Mouse (Mus musculus): ENCODE data around the gene Zglp1.

The Zglp1 gene

DNA sequence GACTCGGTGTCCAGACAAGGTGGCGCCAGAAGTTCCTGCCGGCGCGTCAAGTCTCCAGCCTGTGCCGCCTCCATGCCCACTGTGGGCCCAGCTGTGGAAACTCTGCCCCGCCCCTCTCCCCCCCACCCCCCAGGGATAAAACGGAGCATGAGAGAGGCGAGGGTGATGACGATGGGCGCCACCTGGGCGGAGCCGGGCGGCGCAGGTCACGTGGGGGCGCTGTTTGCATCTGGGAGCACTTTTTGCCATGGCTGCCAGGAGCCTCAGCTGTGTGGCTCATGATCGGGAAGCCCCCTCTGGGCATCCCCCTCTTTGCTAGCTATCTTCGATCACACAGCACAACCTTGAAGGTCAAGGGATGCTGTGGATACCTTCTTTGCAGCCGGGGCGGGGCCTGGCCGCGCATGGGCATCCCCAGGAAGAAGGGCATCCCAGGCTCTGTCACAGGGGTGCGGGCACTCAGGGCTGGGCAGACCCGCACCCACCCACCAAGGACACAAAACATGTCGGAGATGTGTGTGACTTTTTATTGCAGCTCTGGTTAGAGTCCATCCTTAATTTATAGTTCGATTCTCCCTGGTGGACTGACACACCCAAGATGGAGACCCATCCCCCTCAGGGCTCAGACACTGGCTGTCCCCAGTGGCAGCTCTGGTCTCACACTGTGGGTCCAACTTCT, at the start of gene Zglp1:
Gene Zglp1, minus strand, starts transcription at position 88 of the 679 bp plus-strand sequence.
- DNase-seq (ENCODE audit: low spot score), result no peak

DNA sequence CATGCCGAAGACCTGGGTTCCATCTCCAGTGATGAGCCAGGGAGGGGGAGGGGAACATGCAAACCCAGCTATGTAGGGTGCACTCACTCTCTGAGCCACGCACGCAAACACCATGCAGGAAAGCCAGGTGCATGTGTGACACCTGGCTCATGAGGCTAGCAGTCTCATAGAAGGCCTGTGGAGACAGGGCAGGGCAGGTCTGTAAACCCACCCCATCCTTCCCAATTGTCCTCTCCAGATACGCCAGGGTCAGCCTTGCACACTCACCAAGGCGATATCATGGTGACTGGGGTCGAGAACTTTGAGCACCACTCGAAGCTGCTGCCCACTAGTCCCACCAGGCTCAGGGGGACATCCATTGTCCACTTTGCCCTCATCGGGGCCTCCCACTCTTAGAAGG, 48.2 kb upstream of the Zglp1 start:
- DNase-seq (ENCODE audit: low spot score), result no peak

DNA sequence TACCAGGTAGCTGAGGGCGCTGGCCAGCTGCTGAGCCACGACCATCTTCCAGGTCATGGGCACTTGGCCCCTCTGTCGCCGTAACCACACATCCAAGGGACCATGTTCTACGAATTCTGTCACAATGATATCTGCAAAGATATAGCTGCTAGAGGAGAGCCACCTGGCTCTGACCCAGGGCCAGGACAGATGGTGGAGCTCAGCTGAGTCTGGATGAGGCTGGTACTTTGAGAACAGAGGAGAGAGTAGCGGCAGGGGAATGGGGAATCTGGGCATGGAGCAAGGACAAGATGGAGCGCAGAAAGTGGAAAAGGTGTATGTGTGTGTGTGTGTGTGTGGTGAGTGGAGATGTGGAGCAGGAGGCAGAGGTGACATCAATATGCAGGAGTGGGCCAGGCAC, 47.3 kb upstream of the Zglp1 start:
- no peak for DNase-seq (ENCODE audit: low spot score)

DNA sequence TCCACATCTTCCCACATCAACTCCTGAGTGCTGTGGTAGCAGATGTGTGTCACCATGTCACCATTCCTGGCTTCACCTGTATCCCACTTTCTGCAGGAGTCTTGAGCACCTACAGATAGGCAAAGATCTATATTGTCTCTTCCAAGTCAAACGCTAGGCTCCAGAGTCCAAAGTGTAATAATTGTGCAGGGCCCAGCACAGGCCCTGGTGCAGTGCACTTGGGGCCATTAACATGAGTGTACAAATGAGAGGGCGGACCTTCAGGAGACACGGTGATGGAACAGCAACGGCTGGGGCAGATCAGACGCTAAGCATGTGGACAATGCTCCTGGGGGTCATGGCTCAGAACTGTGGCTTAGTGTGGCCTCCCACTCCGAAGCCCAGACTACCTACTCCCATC, 46.9 kb upstream of the Zglp1 start:
- no peak for DNase-seq (ENCODE audit: low spot score)

DNA sequence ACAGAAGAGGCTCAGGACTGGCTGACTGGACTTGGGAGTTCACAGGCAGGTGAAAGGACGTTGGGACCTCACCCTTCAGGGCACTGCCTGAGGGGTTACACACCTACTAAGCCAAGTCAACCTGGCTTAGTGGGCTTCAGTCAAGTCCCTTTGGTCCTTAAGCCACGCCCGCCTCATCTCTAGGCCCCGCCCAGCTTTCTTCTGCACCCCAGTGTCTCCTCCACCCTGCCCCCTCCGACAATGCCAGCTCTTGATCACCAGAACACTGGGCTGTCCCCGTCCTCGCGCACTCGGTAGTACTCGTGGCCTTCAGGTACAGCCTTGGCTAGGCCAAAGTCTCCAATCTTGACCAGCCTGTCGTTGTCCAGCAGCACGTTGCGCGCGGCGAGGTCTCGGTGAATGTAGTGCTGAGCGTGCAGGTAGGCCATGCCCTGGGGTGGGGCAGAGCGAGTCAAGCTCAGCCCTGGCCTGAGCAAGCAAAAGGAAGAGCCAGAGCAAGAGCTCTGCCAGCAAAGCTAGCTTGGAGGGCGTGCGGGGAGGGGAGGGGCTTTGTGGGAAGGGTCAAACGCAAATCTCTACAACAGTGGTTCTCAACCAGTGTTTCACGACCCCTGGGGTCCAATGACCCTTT, 40.8 kb upstream of the Zglp1 start:
- no peak for DNase-seq (ENCODE audit: low spot score)

DNA sequence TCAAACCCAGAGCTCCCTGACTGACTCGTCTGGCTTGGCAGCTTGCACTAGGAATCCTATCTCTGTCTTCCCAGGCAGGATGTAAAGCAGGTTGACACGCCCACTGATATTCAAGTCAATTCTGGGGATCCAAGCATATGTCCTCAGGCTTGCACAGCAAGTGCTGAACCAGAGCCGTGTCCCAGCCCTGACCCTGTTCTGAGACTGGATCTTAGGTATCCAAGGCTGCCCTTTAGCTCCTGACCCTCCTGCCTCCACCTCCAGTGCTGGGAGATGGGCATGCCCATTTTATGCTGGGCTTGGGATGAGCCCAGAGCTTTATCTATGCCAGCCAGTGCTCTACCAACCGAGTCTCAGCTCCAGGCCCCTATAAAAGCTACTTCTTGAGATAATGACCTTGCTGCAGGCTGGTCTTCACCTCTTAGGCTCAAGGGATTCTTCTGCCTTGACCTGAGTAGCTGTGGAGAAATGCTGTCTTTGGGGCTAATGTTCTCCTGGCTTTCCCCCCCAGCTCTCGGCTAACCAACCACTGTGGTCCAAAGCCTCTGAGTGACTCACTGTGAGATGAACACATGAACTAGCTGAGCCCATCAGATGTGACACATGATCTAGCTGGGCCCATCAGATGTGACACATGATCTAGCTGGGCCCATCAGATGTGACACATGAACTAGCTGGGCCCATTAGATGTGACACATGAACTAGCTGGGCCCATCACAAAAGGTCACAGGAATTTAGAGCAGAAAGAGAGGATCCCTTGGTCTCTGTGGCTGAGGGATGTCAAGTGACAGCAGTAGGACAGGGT, 39.1 kb upstream of the Zglp1 start:
- no peak for DNase-seq (ENCODE audit: low spot score)

DNA sequence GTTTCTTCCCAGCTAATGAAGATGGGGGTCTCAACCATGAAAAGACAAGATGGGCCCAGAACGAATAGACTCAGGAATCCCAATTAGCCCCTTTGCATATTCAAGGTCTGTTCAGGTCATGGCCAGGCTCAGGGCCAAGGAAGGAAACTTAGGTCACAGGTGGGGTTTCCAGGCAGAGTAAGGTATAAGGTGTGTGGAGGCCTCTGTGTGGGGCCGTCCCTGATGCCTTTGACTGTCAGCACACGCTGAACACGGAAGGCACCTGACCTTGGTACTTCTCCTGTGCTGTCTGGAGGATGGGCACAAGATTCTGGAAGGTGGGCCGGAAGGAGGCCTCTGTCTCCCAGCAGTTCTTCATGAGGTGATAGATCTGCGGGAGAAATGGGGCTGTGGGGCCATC, 37.9 kb upstream of the Zglp1 start:
- no peak for DNase-seq (ENCODE audit: low spot score)

DNA sequence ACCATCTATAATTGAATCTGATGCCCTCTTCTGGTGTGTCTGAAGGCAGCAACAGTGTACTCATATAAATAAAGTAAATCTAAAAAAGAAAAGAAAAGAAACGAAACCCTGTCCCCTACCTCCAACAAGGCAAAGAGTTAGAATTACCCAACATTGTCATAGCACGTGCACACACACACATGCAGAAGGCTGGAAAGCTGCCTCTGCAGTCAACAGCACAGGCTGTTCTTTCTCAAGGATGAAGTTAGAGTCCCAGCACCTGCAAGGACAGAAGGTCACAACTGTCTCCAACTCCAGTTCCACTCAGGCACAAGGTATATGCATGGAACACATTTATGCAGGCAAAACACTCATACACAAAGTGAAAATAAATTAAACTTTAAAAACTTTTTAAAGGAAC, 35.2 kb upstream of the Zglp1 start:
- DNase-seq (ENCODE audit: low spot score), result no peak

DNA sequence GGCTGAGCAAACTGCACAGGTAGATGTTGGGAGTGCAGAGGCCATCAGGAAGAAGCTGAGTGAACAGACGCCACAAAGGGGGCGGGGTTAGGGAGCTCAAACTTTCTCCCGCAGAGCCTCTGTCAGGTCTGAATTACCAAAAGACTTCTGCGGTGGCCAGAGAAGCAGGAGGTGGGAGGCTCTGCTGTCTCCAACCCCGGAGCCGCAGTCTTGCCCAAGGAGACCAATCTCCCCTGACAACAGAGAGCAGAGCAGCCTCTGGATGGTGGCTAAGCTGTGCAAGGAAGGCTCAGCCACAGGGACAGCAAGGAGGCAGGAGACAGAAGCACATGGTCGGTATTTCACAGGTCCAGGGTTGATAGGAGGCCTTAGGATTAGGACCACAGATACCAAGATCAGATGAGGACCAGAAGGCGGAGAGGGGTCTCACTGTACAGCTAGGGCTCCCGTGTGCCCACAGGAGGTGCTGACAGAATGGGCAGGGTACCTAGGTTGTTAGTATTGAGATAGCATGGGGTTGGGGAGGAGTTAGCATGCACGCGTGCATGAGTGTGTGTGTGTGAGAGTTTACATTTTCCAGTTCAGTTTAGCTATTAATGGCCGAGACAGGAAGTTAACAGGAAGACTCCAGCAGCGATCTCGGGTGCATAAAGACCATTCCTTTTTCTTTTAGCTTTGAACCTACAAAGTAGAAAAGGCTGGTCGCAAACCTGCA, 33.7 kb upstream of the Zglp1 start:
- DNase-seq (ENCODE audit: low spot score), result no peak

DNA sequence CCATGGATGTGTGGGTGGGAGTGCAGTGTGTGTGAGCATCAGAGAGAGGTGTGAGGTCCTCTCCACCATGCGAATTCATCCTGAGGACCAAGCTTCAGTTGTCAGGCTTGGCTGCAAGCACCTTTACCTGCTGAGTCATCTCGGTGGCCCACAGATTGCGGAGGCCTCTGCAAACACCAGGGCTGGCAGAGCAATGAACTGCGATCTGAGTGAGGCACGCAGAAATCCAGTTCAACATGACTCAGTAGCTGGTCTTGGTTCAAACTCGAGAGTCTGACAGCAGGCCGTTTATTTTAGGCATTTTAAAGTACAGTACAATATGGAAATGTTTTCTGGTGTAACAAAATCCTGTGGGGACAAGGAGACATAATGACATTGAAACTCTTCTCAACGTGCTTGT, 30.9 kb upstream of the Zglp1 start:
- no peak for DNase-seq (ENCODE audit: low spot score)

DNA sequence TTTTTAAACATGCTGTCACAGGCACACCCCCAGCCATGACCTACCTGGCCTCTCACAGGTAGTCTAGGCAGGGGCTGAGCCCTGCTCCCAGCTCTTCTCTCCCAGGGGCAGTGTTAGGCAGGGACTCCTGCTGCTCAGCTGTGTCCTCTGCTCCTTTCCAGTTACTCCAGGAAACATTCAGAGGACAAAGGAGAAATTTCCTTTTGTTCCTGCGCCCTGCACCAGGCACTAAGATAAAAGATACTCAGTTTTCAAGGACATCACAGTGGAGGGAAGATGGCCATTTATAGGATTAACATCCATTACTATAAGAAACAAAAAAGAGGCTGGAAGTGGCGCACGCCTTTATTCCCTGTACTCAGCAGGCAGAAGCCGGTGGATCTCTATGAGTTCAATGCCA, 29.1 kb upstream of the Zglp1 start:
- DNase-seq (ENCODE audit: low spot score), result no peak

DNA sequence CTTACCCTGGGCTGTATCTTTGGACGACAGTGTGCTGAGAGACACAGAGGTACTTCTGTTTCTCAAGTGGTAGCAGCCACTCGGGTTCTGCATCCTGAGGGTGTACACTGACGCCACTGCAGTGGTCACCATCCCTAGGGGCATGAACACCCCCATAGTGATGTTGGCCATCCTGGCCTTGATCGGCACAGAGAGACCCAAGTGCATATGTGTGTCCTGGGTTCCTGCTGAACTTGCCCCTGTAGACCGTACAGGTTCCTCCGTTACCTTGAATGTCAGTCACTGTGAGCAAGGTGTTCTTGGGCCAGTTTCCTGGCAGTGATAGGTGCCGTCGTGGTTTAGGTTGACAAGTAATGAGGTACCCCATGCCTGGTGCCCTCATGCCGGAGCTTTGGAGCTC, 26.5 kb upstream of the Zglp1 start:
- no peak for DNase-seq (ENCODE audit: low spot score)

DNA sequence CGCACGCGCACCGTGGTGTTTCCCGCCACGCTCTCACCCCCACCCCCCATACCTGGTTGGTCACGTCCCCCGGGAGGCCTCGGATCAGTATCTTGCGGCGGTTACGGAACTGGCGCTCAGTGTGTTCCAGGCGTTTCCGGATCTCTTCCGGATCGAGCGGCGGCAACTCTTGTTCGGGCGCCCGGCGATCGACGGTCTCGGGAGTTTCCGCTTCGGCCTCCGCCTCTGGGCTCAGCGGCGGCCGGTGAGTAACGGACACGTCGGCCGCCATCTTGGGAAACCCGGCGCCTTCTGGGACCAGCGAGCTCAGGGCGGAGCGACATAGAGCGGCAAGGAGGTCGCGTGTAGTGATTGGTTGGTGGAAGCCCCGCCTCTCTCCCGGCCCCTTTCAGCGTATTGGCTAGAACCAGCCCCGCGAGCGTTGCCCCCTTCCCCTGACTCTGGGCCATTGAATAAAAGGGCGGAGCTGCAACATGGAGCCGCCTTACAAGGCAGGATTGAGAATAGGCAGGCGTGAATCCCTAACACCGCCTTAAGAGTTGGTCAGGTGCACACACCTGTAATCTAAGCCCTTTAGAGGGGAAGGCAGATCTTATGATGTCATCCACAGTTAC, 24.9 kb upstream of the Zglp1 start, which contains the start of the genes Gm38431 and Raver1:
Gene Gm38431, minus strand, starts transcription at position 291 of the 614 bp plus-strand sequence.
Gene Raver1, minus strand, starts transcription at position 302 of the 614 bp plus-strand sequence.
- DNase-seq (ENCODE audit: low spot score), result peak; percentile 90

DNA sequence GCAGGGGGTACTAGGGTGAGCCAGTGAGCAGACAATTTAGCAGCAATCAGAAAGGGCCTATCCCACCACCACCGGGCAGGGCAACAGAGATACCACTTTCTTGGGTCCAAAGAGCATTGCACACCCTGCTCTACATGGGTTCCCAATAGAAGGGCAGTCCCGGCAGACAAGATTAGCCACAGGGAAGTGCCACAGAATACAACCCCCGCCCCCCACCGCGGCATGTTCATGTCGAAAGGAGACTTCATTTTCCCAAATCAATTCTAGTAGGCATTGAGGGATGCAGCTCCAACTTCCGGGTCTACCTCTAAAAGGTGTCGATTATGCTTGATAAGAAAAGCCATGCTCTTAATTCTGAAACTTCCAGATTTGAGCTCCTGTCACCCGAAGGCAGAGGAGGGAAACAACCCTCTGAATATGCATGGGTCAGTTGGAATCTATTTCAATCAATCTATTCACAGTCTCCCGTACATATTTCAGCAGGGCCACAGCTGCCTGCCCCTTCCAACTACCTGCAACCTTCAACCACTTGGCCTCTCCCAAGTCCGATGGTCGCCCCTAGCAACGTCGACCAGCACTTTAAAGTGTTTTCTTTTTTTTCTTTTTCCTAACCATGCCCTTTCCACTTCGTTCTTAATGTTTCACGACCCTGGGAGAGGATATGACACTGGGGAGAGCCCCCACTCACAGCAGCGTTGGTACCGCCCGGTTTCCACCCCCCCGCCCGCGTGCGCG, 24.2 kb upstream of the Zglp1 start:
- DNase-seq (ENCODE audit: low spot score), result no peak

DNA sequence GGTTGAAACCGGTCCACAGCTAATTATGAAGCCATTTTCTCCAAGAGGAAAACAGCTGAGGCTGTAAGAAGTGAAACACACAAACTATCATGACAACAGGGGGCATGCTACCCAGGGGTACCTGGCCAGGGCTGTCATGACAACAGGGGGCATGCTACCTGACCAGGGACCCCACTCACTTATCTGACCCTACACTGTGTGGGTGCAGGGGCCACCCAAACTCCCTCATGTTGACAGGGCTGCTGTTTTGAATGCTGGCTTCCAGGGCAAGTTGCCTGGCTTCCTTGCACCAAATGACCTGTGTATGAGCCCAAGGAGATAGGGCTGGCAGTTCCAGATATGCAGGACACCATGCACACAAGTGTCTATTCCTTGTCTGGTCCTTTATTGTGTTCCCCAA, 23.6 kb upstream of the Zglp1 start:
- no peak for DNase-seq (ENCODE audit: low spot score)

DNA sequence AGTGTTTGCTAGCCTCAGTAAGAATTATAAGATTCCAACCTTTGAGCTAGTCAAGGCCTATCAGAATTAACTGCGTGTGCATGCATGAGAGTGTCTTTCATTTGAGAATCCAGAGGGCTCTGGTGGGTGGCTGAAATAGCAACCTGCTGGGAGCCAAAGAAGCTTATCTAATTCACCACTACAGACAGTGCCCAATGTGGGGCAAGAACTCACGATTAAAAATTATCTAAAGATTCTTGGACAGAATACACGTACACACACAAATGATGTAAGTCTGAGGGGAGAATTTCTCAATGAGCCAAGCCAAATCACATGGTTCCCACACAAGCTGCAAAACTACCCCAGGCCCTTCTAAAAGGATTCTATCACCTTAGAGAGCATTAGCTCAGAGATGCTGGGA, 16.4 kb upstream of the Zglp1 start:
- DNase-seq (ENCODE audit: low spot score), result no peak

DNA sequence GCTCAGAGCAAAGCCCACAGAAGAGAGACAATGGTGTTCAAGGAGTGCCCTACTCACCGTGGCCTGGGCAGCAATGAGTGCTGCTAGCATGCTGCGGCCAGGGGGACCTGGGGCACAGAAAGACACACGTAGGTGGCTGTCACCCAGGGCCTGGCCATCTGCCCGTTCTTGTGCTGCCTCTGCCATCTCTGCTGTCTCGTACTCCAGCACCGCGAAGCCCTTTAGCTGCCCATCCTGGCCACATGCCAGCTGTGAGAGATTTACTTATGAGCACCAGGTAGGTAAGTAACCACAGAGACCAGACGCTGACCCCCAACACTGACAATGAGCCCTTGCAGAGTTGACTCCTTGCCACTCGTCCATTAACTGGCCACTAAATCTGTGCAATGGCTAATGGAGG, 14.2 kb upstream of the Zglp1 start:
- DNase-seq (ENCODE audit: low spot score), result no peak

DNA sequence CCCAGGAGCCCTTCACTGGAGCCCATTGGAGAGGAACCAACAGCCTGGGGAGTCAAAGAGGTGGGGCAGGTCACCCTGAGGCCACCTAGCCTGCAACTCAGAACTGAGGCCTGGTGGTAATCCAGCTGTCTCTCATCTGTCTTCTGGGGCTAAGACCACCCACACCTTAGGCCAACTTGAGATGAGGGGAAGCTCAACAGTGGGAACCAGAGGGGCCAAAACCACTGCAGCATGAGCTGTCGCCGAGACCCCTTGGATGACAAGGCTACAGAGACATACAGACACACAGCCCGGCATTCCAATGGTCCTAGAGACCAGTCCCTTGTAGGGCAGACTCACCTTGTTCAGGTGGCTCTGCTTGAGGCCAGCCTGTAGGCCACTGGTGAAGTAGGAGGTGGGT, 8.7 kb upstream of the Zglp1 start:
- no peak for DNase-seq (ENCODE audit: low spot score)

DNA sequence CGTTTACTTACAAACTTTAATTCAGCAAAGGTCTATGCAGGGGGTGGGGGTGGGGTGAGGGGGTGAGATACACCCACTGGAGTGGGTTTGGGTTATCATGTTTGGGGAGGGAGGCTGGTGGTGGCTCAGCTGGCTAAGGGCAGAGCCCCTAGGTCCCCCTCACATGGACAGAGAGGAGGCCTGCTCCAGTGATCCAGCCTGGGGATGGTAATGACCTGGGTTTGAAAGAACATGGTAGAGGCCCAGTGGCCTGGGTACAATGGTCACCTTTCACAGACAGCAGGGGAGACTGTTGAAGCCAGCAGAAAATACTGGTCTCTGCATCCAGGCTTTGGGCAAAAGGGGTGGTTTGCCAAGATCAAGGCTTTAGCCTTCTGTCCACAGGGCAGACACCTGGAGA, 7.3 kb upstream of the Zglp1 start:
- no peak for DNase-seq (ENCODE audit: low spot score)

DNA sequence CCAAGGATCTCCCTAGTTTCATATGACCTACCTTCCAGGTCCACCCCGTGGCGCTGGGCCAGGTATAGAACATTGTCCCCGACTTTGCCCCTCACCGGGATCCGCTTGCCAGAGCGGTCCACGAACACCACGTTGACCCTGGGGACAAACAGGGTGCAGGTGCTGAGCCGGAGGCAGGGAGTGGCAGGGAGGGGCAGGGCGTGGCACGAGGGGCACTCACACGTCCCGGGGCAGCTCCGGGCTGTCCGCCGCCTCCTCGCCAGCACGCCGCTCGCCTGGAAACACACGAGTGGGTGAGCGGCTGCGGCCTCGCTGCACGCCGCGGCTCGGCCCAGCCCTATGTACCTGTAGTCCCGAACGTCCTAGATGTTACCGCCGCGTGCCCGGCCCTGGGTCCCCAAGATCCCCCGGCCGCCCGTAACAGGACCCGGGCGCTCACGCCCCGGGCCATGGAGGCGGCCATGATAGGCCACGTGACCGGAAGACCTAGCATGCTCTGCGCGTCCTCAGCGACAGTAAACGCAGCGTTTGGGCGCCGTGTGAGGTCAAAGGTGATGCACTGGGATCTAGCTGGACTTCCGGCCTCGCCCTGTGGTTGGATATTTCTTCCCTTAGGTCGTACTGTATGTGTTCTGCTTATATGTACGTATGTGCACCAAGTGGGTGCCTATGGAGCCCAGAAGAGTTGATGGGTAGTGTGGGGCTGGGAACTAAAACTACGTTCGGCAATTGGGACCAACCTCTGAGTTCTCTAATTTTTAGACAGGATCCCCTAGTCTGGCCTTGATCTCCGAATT, 6.3 kb upstream of the Zglp1 start, which contains the start of the genes Gm49373 and Fdx1l:
Gene Gm49373, minus strand, starts transcription at position 53 of the 797 bp plus-strand sequence.
Gene Fdx1l, minus strand, starts transcription at position 571 of the 797 bp plus-strand sequence.
- peak; percentile 81 for DNase-seq (ENCODE audit: low spot score)
